27 mouse cellular contexts compared by ENCODE assay signal in the genomic region with DNA sequence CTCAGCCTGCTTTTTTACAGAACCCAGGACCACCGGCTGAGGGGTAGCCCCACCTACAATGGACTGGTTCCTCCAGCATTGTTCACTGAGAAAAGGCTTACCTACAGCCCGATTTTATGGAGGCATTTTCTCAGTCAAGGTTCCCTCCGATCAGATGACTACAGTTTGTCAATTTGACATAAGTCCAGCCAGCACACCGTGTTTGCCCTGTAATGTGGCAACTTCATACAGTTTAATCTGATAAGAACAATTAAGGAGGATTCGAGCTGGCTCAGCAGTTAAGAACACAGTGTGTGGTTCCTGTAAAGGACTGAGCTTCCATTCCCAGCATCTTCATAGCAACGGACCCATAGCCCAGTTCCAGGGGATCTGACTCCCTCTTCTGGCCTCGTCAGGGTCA.
DNase-seq lines count a peak whose midpoint lies in the region; TF ChIP-seq lines count a peak whose summit lies in the region.
"Had no signal": no experiment of that assay in that cellular context is flagged by ENCODE, and none has a peak within 500 bp of the region (broad histone marks: within the 10 kb centered on the region; RNA-seq: fewer than 3 reads in every experiment).

No protein-coding gene starts in this region.

- TF ChIP-seq POLR2A in liver, adult 2 months (IDR thresholded peaks at IDR 0.05; ENCODE audit: extremely low read depth, insufficient read depth, low read length), result no peak
- TF ChIP-seq POLR2A in MEL (IDR thresholded peaks at IDR 0.05; ENCODE audit: control insufficient read depth in 1 of 2, insufficient read depth in 1 of 2, low read depth in 1 of 2, low read length in 2 of 2, poor library complexity in 1 of 2), result no peak

- H3K4me1 ChIP-seq in liver, adult 2 months (ENCODE audit: control insufficient read depth, insufficient read depth, low read length), result no peaks in the 10 kb centered on the region
- H3K4me1 ChIP-seq in MEL (ENCODE audit: control insufficient read depth in 1 of 2, insufficient read depth in 2 of 2, low read length in 2 of 2), result no peaks in the 10 kb centered on the region
- H3K4me1 ChIP-seq: embryonic facial prominence, embryonic 10.5 days; embryonic facial prominence, embryonic 13.5 days; forebrain, embryonic 13.5 days; heart, embryonic 15.5 days; hindbrain, embryonic 13.5 days had no signal

- no peak overlapping the region for H3K27ac ChIP-seq in liver, adult 2 months (replicated peaks; ENCODE audit: insufficient read depth, low read depth, low read length)
- no peak overlapping the region for H3K27ac ChIP-seq in MEL (ENCODE audit: control insufficient read depth, low read depth, low read length)
- H3K27ac ChIP-seq: embryonic facial prominence, embryonic 10.5 days; embryonic facial prominence, embryonic 13.5 days; forebrain, embryonic 10.5 days; forebrain, embryonic 13.5 days; heart, embryonic 15.5 days; hindbrain, embryonic 10.5 days; hindbrain, embryonic 13.5 days had no signal

- no peak for TF ChIP-seq EP300 in MEL (IDR thresholded peaks at IDR 0.05; ENCODE audit: low read depth in 1 of 2, low read length in 2 of 2)

- WGBS in liver, adult 2 months, result 54% methylated on average over 7 of the region's 7 CpGs

- no peaks in the 10 kb centered on the region for H3K9me3 ChIP-seq in MEL (replicated peaks; ENCODE audit: insufficient read depth, low read length)
- H3K9me3 ChIP-seq: embryonic facial prominence, embryonic 10.5 days; embryonic facial prominence, embryonic 13.5 days; forebrain, embryonic 10.5 days; forebrain, embryonic 13.5 days; heart, embryonic 12.5 days; heart, embryonic 15.5 days; hindbrain, embryonic 10.5 days; hindbrain, embryonic 13.5 days had no signal

- H3K9ac ChIP-seq in liver, adult 2 months (ENCODE audit: low read depth, low read length), result no peak overlapping the region
- H3K9ac ChIP-seq in MEL (ENCODE audit: control insufficient read depth, low read depth, low read length, poor library complexity, severe bottlenecking), result no peak overlapping the region
- H3K9ac ChIP-seq: embryonic facial prominence, embryonic 13.5 days; forebrain, embryonic 13.5 days; heart, embryonic 12.5 days; heart, embryonic 15.5 days; hindbrain, embryonic 13.5 days had no signal

- no peaks in the 10 kb centered on the region for H3K36me3 ChIP-seq in liver, adult 2 months (ENCODE audit: control insufficient read depth, insufficient read depth, low read length)
- H3K36me3 ChIP-seq in MEL (ENCODE audit: control insufficient read depth in 1 of 2, insufficient read depth in 2 of 2, low read length in 2 of 2), result no peaks in the 10 kb centered on the region
- H3K36me3 ChIP-seq: embryonic facial prominence, embryonic 10.5 days; embryonic facial prominence, embryonic 13.5 days; forebrain, embryonic 10.5 days; heart, embryonic 12.5 days; heart, embryonic 15.5 days; hindbrain, embryonic 10.5 days; hindbrain, embryonic 13.5 days had no signal

- peak; percentile 82 for DNase-seq in liver, adult 2 months (ENCODE audit: extremely low read depth, low read depth, low spot score)
- no peak for DNase-seq in liver
- no peak for DNase-seq in MEL (ENCODE audit: low read depth, low spot score)
- peak; percentile 71 for DNase-seq in gonadal fat pad, adult 2 months (ENCODE audit: low read depth)
- no peak for DNase-seq in gastrocnemius, postnatal 25 days
- DNase-seq in adrenal gland, postnatal 10 days, result no peak
- DNase-seq: adrenal gland, adult 2 months; adrenal gland, postnatal 25 days; cerebellum, adult 11-12 months; cerebellum, adult 8-10 months; cerebellum, postnatal 10 days; cerebellum, postnatal 36 days; embryo, embryonic 11 days; gastrocnemius, postnatal 10 days; heart, adult 18-20 months; heart, postnatal 10 days; heart, postnatal 36 days had no signal

- TF ChIP-seq RAD21 in MEL (IDR thresholded peaks at IDR 0.05; ENCODE audit: low read depth, low read length), result peak; percentile 6

- 0 out of 2 replicates have a peak, but pooled peaks have one; percentile 16 for TF ChIP-seq CTCF in liver, adult 2 months (IDR thresholded peaks at IDR 0.05; ENCODE audit: low read depth, low read length)
- 0 out of 6 replicates have a peak, but pooled peaks of 1 of the 3 experiments have one; percentile 1 for TF ChIP-seq CTCF in MEL (IDR thresholded peaks at IDR 0.05 in 2 of 3, conservative IDR thresholded peaks at IDR 0.05 in 1 of 3; ENCODE audit: control insufficient read depth in 1 of 3, insufficient read depth in 1 of 3, low read depth in 2 of 3, low read length in 3 of 3, poor library complexity in 1 of 3, severe bottlenecking in 1 of 3)

- no peaks in the 10 kb centered on the region for H3K79me2 ChIP-seq in liver, adult 2 months (ENCODE audit: control insufficient read depth, insufficient read depth, low read length)
- no peaks in the 10 kb centered on the region for H3K79me2 ChIP-seq in MEL (ENCODE audit: control insufficient read depth, insufficient read depth, low read length, poor library complexity)

- no peak overlapping the region for H3K4me3 ChIP-seq in liver, adult 2 months (ENCODE audit: insufficient read depth, low read depth, low read length)
- H3K4me3 ChIP-seq in MEL (ENCODE audit: control insufficient read depth in 1 of 2, insufficient read depth in 1 of 2, low read depth in 2 of 2, low read length in 2 of 2), result no peak overlapping the region
- H3K4me3 ChIP-seq: embryonic facial prominence, embryonic 10.5 days; embryonic facial prominence, embryonic 13.5 days; erythroblast, embryonic 14.5 days; forebrain, embryonic 10.5 days; forebrain, embryonic 13.5 days; heart, embryonic 12.5 days; heart, embryonic 15.5 days; hindbrain, embryonic 10.5 days; hindbrain, embryonic 13.5 days had no signal

- no peaks in the 10 kb centered on the region for H3K27me3 ChIP-seq in liver, adult 2 months (ENCODE audit: control insufficient read depth, insufficient read depth, low read length)
- peaks cover 12 to 18% of the 10 kb centered on the region in 2 experiments for H3K27me3 ChIP-seq in MEL (ENCODE audit: control insufficient read depth in 1 of 2, insufficient read depth in 2 of 2, low read length in 2 of 2)
- H3K27me3 ChIP-seq: embryonic facial prominence, embryonic 13.5 days; forebrain, embryonic 13.5 days; heart, embryonic 12.5 days; heart, embryonic 15.5 days; hindbrain, embryonic 13.5 days; Patski had no signal

TF ChIP-seq in MEL, 35 proteins besides CTCF, POLR2A, EP300 and RAD21:
- TF ChIP-seq ZC3H11A (IDR thresholded peaks at IDR 0.05; ENCODE audit: low read depth, low read length) (no peak), ZKSCAN1 (IDR thresholded peaks at IDR 0.05; ENCODE audit: low read depth, low read length) (no peak), MAZ (IDR thresholded peaks at IDR 0.05; ENCODE audit: low read depth, low read length) (no peak), NELFE (IDR thresholded peaks at IDR 0.05; ENCODE audit: low read depth, low read length) (no peak), MAX (IDR thresholded peaks at IDR 0.05; ENCODE audit: low read length) (no peak), CHD1 (IDR thresholded peaks at IDR 0.05; ENCODE audit: low read depth, low read length) (no peak), MYB (IDR thresholded peaks at IDR 0.05; ENCODE audit: low read depth, low read length) (no peak), SIN3A (IDR thresholded peaks at IDR 0.05; ENCODE audit: low read length) (no peak), USF2 (IDR thresholded peaks at IDR 0.05; ENCODE audit: borderline replicate concordance in 1 of 2, insufficient read depth in 1 of 2, low read depth in 1 of 2, low read length in 2 of 2) (no peak), ELF1 (IDR thresholded peaks at IDR 0.05; ENCODE audit: low read depth, low read length) (no peak), USF1 (IDR thresholded peaks at IDR 0.05; ENCODE audit: low read depth, low read length) (no peak), MAFK (IDR thresholded peaks at IDR 0.05; ENCODE audit: borderline replicate concordance, low read depth, low read length) (no peak), TAL1 (IDR thresholded peaks at IDR 0.05; ENCODE audit: low read length) (no peak), GATA1 (IDR thresholded peaks at IDR 0.05; ENCODE audit: low read depth, low read length) (no peak), ZMIZ1 (IDR thresholded peaks at IDR 0.05; ENCODE audit: low read depth, low read length) (no peak), MEF2A (IDR thresholded peaks at IDR 0.05; ENCODE audit: extremely low read depth, insufficient replicate concordance, low read depth, low read length, poor library complexity, severe bottlenecking) (no peak), KAT2A (conservative IDR thresholded peaks at IDR 0.05; ENCODE audit: low read depth, low read length) (no peak), E2F4 (IDR thresholded peaks at IDR 0.05; ENCODE audit: borderline replicate concordance, low read depth, low read length) (no peak)

Comparison
In these comparisons a context has a peak if more than half of its experiments do, and no peak if none do; other contexts are left out.
1. DNase-seq: peak in liver, adult 2 months (single experiment) and gonadal fat pad, adult 2 months (single experiment); none in liver (single experiment), MEL (single experiment), gastrocnemius, postnatal 25 days (single experiment) and adrenal gland, postnatal 10 days (single experiment).